Mouse (Mus musculus): ENCODE measurements around the gene Dph1. TPM values are rescaled to one million over a fixed set of nuclear protein-coding genes. Genes with fewer than 3 reads are reported as not detected.

The Dph1 gene
- polyA plus RNA-seq, 1 experiment: 16.6 TPM

DNA sequence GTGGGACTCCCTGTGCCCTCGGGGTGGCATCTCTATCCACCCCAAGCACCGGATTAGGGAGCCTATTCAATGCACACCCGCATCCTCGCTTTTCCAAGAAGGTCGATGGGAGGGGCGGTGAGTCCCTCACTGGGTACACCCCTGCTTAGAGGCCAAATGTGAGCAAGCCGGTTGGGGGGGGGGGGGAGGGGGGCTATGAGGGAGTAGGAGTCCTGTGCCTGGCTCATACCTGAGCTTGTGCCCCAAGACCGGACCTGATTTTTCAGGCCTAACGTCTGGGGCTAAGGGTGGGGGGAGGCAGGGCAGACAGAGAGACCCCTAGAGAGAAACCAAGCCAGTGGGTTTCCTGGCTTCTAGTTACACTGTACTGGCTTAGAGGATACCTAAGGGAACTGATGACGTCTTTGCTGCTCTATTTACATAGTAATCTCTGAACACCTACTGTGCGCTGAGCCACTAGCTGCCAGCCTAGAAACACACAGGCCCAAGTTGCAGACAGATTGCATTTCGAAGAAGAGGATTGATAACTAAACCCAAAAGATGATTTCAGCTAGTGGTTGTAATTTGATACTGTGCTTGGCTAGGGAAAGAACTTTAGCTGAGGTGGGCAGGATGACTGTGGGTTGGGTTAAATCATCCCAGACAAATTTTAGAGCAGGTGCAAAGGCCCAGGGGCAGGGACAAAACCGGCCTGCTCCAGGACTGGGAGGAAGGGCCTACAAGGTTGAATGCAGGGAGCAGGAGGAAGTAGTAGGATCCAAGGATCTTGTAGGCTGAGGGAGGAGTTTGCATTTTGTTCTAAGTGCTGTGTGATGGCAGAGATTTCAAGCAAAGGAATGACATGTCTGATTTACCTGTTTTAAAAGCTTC is 23.3 kb upstream of the Dph1 start:
- no peaks in the 10 kb centered on the region for H3K27me3 ChIP-seq (ENCODE audit: control insufficient read depth, insufficient read depth, low read length, poor library complexity, severe bottlenecking)

DNA sequence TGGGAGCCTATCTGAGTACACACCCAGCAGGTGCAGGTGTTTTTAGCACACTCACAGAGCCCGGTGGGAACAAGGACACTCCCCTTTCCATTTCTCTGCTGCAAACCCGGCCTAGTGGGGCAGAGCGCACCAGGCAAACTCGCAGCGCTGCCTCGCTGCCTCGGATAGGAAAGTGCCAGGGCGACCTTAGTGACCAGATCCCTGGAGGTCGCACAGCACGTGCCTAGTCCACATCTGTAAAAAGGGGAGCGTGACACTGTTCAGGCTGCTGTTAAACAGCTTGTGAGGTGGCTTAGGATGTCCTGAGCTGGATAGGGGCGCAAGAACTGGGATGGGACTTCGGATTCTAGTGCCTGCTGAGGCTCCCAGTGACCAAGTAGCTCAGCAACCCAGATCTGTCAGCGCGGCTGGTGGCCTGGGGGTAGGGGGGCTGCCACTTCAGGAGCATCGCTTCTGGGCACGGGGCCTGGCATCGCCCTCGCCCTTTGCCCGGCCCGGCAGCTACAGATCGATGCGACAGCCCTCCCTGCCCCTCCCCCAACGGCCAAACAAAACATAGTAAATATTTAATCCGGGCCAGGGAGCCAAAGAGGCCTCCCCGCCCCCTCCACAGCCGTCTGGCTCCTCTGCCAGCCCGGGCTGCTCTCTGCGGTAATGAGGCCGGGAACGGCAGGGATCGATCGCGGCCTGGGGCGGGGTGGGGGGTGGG is 22.5 kb upstream of the Dph1 start:
- Histone ChIP-seq H3K4me1 (ENCODE audit: control insufficient read depth, insufficient read depth, low read length) (peaks cover 4% of the 10 kb centered on the region), H3K9ac (ENCODE audit: low read depth, poor library complexity, severe bottlenecking) (peak overlapping the region; percentile 24), H3K4me3 (ENCODE audit: low read depth, low read length) (peak overlapping the region; percentile 14; the same call in 1 of the 2 replicates), H3K27me3 (ENCODE audit: control insufficient read depth, insufficient read depth, low read length, poor library complexity, severe bottlenecking) (no peaks in the 10 kb centered on the region), H3K9me3 (replicated peaks; ENCODE audit: control insufficient read depth, insufficient read depth, low read length, poor library complexity, severe bottlenecking) (no peaks in the 10 kb centered on the region), H3K36me3 (ENCODE audit: control insufficient read depth, insufficient read depth, low read length, poor library complexity, severe bottlenecking) (no peaks in the 10 kb centered on the region), H3K27ac (ENCODE audit: insufficient read depth, low read length) (no peak overlapping the region)
- TF ChIP-seq POLR2A (IDR thresholded peaks at IDR 0.05; ENCODE audit: insufficient read depth, low read length) (no peak), CTCF (IDR thresholded peaks at IDR 0.05; ENCODE audit: low read depth, low read length) (no peak), EP300 (IDR thresholded peaks at IDR 0.05; ENCODE audit: insufficient read depth, low read depth, low read length) (no peak)

More for the DNA sequence above, 23.3 kb upstream of the Dph1 start:
- Histone ChIP-seq H3K9ac (ENCODE audit: low read depth, poor library complexity, severe bottlenecking) (peak overlapping the region; percentile 24), H3K27ac (ENCODE audit: insufficient read depth, low read length) (no peak overlapping the region), H3K4me1 (ENCODE audit: control insufficient read depth, insufficient read depth, low read length) (peaks cover 4% of the 10 kb centered on the region), H3K9me3 (replicated peaks; ENCODE audit: control insufficient read depth, insufficient read depth, low read length, poor library complexity, severe bottlenecking) (no peaks in the 10 kb centered on the region), H3K36me3 (ENCODE audit: control insufficient read depth, insufficient read depth, low read length, poor library complexity, severe bottlenecking) (no peaks in the 10 kb centered on the region), H3K4me3 (ENCODE audit: low read depth, low read length) (peak overlapping the region; percentile 16; the same call in 1 of the 2 replicates)
- TF ChIP-seq POLR2A (IDR thresholded peaks at IDR 0.05; ENCODE audit: insufficient read depth, low read length) (no peak), CTCF (IDR thresholded peaks at IDR 0.05; ENCODE audit: low read depth, low read length) (no peak), EP300 (IDR thresholded peaks at IDR 0.05; ENCODE audit: insufficient read depth, low read depth, low read length) (no peak)

DNA sequence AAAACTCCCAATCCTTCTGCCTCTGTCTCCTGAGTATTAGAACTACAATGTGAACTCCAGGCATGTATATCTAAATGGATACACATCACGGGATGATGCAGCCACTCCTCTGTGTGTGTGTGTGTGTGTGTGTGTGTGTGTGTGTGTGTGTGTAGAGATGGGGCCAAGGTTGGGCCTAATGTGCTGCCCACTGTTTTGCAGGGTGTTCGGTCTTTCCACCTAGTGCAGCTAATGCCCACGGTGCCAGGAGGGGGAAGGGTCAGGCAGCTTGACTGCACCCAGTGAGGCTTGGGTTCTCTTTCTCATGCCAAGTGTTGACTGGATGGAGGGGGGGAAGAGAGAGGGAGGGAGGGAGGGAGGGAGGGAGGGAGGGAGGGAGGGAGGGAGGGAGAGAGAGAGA is 21.8 kb upstream of the Dph1 start:
- Histone ChIP-seq H3K36me3 (ENCODE audit: control insufficient read depth, insufficient read depth, low read length, poor library complexity, severe bottlenecking) (no peaks in the 10 kb centered on the region), H3K4me1 (ENCODE audit: control insufficient read depth, insufficient read depth, low read length) (peaks cover 4% of the 10 kb centered on the region), H3K4me3 (ENCODE audit: low read depth, low read length) (no peak overlapping the region), H3K27me3 (ENCODE audit: control insufficient read depth, insufficient read depth, low read length, poor library complexity, severe bottlenecking) (no peaks in the 10 kb centered on the region), H3K27ac (ENCODE audit: insufficient read depth, low read length) (no peak overlapping the region), H3K9ac (ENCODE audit: low read depth, poor library complexity, severe bottlenecking) (no peak overlapping the region), H3K9me3 (replicated peaks; ENCODE audit: control insufficient read depth, insufficient read depth, low read length, poor library complexity, severe bottlenecking) (no peaks in the 10 kb centered on the region)
- no peak for TF ChIP-seq EP300 (IDR thresholded peaks at IDR 0.05; ENCODE audit: insufficient read depth, low read depth, low read length)
- no peak for TF ChIP-seq POLR2A (IDR thresholded peaks at IDR 0.05; ENCODE audit: insufficient read depth, low read length)
- no peak for TF ChIP-seq CTCF (IDR thresholded peaks at IDR 0.05; ENCODE audit: low read depth, low read length)

DNA sequence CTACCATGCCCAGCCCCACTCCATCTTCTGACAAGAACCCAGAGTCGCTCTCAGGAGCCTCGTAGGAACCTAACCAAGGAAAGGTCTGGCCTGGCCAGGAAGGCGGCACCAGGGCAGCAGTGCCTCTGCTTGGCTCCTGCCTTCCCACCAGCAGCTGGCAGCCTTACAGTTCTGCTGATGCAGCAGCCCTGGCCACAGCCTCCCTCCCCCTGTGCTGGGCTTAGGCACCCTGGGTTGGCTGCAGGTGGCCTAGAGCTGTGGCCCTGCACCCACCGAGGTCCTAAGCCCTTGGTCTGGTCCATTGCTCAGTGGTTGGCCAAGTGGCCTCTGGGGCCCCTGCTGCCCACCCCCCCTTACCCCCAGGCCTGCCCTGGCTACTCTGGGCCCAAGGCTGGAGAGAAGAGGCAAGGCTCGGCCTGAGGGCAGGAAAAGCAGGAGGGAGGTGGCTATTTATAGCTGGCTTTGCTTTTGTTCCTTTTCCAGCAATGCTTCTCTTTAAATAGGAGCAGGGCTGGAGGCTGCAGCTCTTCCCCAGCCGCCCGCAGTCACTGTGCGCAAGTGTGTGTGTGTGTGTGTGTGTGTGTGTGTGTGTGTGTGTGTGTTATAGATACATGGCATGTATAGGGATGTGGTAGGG is 21.1 kb upstream of the Dph1 start:
- peaks cover 4% of the 10 kb centered on the region for H3K4me1 ChIP-seq (ENCODE audit: control insufficient read depth, insufficient read depth, low read length)
- H3K27ac ChIP-seq (ENCODE audit: insufficient read depth, low read length): no peak overlapping the region
- no peaks in the 10 kb centered on the region for H3K27me3 ChIP-seq (ENCODE audit: control insufficient read depth, insufficient read depth, low read length, poor library complexity, severe bottlenecking)

DNA sequence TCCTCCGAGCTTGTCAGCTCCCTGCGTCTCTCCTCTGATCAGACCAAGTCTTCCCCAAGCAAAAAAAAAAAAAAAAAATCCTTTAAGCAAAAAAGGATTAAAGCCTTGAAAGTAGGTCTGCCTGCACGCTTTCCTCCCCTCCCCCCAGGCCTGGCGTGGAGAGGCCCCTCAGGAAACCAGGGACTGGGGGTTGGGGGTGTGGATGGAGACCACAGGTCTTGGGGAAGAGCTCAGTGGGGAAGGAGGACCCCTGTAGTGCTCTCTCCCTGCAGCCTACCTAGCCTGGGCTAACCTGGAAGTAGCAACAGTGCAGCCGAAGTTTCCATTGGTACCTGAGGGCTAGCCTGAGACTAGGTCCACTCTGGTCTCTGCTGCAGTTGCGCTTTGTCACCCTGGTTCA is 19.7 kb upstream of the Dph1 start:
- TF ChIP-seq CTCF (IDR thresholded peaks at IDR 0.05; ENCODE audit: low read depth, low read length): no peak
- TF ChIP-seq POLR2A (IDR thresholded peaks at IDR 0.05; ENCODE audit: insufficient read depth, low read length): no peak
- TF ChIP-seq EP300 (IDR thresholded peaks at IDR 0.05; ENCODE audit: insufficient read depth, low read depth, low read length): no peak
- Histone ChIP-seq H3K9me3 (replicated peaks; ENCODE audit: control insufficient read depth, insufficient read depth, low read length, poor library complexity, severe bottlenecking) (no peaks in the 10 kb centered on the region), H3K4me1 (ENCODE audit: control insufficient read depth, insufficient read depth, low read length) (peaks cover 8% of the 10 kb centered on the region), H3K36me3 (ENCODE audit: control insufficient read depth, insufficient read depth, low read length, poor library complexity, severe bottlenecking) (no peaks in the 10 kb centered on the region), H3K27me3 (ENCODE audit: control insufficient read depth, insufficient read depth, low read length, poor library complexity, severe bottlenecking) (no peaks in the 10 kb centered on the region), H3K9ac (ENCODE audit: low read depth, poor library complexity, severe bottlenecking) (no peak overlapping the region), H3K4me3 (ENCODE audit: low read depth, low read length) (no peak overlapping the region), H3K27ac (ENCODE audit: insufficient read depth, low read length) (no peak overlapping the region)

More for the DNA sequence above, 21.1 kb upstream of the Dph1 start:
- H3K4me3 ChIP-seq (ENCODE audit: low read depth, low read length): no peak overlapping the region
- no peaks in the 10 kb centered on the region for H3K9me3 ChIP-seq (replicated peaks; ENCODE audit: control insufficient read depth, insufficient read depth, low read length, poor library complexity, severe bottlenecking)
- TF ChIP-seq CTCF (IDR thresholded peaks at IDR 0.05; ENCODE audit: low read depth, low read length) (no peak), POLR2A (IDR thresholded peaks at IDR 0.05; ENCODE audit: insufficient read depth, low read length) (no peak), EP300 (IDR thresholded peaks at IDR 0.05; ENCODE audit: insufficient read depth, low read depth, low read length) (no peak)
- no peaks in the 10 kb centered on the region for H3K36me3 ChIP-seq (ENCODE audit: control insufficient read depth, insufficient read depth, low read length, poor library complexity, severe bottlenecking)
- H3K9ac ChIP-seq (ENCODE audit: low read depth, poor library complexity, severe bottlenecking): no peak overlapping the region
